Mouse (Mus musculus): ENCODE data around the gene Btbd2.
A peak's percentile ranks its signal among the peaks of the same experiment; 100 is the strongest.

The Btbd2 gene

DNA sequence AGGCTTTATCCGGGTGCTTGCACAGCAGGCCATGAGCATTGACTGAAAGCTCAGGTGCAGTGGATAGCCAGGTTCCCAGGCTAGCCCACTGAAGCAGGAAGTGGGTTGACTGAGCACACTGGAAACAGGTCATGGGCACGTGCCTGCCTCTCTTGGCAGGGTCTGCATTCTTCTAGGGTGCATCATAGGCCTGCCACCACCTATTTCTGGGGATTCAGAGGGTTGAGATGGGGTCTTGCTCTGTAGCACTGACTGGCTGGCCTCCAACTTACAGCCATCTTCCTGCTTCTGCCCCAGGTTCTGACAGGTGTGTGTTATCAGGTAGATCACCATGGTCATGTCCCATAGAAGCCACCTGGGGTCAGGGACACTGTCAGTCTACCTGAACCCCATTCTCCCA, 51.9 kb downstream of the Btbd2 start:
- no peak for DNase-seq

GRCm38 (mm10) chr10:80604001-80604509, 52.8 kb downstream of the Btbd2 start:
- no peak for DNase-seq

DNA sequence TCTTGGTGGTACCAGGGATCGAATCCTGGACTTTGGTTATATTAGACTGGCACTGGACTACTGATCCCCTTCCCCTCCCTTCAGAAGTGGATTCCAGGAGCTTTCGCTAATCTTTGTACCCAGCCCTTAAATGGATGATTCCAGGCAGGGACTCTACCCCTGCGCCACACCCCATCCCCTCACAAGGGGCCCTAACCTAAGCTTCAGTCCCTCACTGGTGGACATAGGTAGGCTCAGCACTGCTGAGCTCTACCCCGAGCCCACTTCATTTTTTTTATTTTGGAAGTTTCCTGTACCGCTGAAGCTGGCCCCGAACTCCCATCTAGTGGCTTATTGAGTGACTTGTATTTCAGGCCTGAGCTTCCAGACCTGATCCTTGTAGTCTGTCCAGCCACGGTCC, 53.5 kb downstream of the Btbd2 start:
- DNase-seq: no peak

DNA sequence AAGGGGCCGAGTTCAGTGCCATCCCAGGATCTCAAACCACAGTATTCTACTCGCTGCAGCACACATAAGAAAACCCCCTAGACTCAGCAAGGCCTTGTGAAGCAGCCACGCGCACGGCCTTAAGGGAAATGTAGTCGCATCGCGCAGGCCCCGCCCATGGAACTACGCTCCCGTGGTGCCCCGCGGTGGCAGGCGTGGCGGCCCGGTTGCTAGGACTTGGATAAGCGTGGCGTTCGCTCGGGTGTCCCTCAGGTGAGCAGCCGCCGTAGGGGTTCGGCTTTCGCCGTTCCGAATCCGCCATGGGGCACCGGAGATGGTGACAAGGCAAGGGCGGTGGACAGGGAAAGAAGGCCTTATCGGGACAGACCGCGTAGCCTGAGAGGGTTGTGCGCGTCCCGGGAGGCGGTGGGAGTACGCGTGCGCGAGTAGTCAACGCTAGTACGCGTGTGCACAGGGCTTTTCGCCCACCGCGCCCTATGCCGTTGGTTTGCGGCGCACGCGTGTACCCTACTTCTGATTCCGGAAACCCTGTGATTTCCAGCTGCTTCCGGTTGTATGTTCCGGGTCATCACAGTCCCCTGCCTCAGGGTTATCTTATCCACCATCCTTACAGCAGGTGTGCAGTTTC, 54.1 kb downstream of the Btbd2 start, which contains the start of the genes Scamp4 and Adat3:
Gene Scamp4, plus strand, starts transcription at position 175 of the 628 bp plus-strand sequence.
Gene Adat3, plus strand, starts transcription at position 183 of the 628 bp plus-strand sequence.
- DNase-seq: peak; percentile 96 to 97

DNA sequence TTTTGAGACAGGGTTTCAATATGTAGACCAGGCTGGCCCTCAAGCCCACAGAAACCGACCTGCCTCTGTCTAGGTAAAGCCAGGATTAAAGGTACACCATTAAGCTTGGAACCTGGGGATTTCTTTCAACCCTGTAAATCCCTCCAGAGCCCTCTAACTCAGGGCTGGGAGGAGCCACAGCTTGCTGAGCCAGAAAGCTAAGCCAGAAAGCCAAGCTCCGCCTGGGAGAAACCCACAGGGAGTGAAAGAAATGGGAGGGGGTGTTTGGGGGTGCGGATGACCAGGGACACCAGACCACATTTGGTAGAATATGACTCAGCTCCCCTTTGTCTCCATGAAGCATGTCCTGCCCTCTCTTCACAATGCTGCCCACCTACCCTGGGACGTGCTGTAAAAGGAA, 60.6 kb downstream of the Btbd2 start:
- no peak for DNase-seq

Measured in kidney, postnatal 36 days (tissue).